Mouse (Mus musculus) midbrain, embryonic 14.5 days (tissue): ENCODE measurements at regions not wholly inside any gene's neighbourhood (a gene's known extent, or its start where the extent isn't known, plus 50 kb on each side); places are given as distances from the start of the nearest gene placed in this dataset.
"Not testable (repeated sequence)": the region's sequence is repeated elsewhere in the genome, so short reads cannot be mapped to it uniquely, and the experiment has no call there.

Experiments used
- ATAC-seq: fragments of 200-750 bp; cut with Nextera tagmentation; 2 replicates; pipeline ENCODE4 v1.8.0; 2017; ENCODE audit warnings: moderate number of reproducible peaks, moderate library complexity; ENCODE audit not compliant: low FRiP score, low TSS enrichment
- DNase-seq: peaks from one replicate; pipeline ENCODE4 v3.0.0-alpha.2; 2015
- H3K27ac ChIP-seq: fragments of 300-500 bp; sonication (generic); replicated peaks from 2 replicates; pipeline ENCODE4 v1.5.1; 2014; ENCODE audit warnings: mild to moderate bottlenecking, low read depth, low read length, moderate library complexity
- H3K27me3 ChIP-seq: fragments of 300-500 bp; sonication (generic); 2 replicates; pipeline ENCODE4 v1.6.1; 2014; ENCODE audit warnings: low read length, control low read depth, mixed read lengths; ENCODE audit not compliant: control insufficient read depth, insufficient read depth
- H3K36me3 ChIP-seq: fragments of 300-500 bp; sonication (generic); 2 replicates; pipeline ENCODE4 v1.6.1; 2014; ENCODE audit warnings: low read length, control low read depth; ENCODE audit not compliant: control insufficient read depth, insufficient read depth
- H3K4me1 ChIP-seq: fragments of 300-500 bp; sonication (generic); 2 replicates; pipeline ENCODE4 v1.6.1; 2014; ENCODE audit warnings: mild to moderate bottlenecking, antibody characterized with exemption, low read length, control low read depth; ENCODE audit not compliant: control insufficient read depth, insufficient read depth
- H3K4me2 ChIP-seq: fragments of 300-500 bp; sonication (generic); 2 replicates; pipeline ENCODE4 v1.6.1; 2014; ENCODE audit warnings: mild to moderate bottlenecking, low read length, moderate library complexity
- H3K4me3 ChIP-seq: fragments of 300-500 bp; sonication (generic); replicated peaks from 2 replicates; pipeline ENCODE4 v1.5.1; 2014; ENCODE audit warnings: low read depth, low read length
- H3K9ac ChIP-seq: fragments of 300-500 bp; sonication (generic); replicated peaks from 2 replicates; pipeline ENCODE4 v1.6.1; 2014; ENCODE audit warnings: mild to moderate bottlenecking, low read length, moderate library complexity
- H3K9me3 ChIP-seq: fragments of 300-500 bp; sonication (generic); 2 replicates; pipeline ENCODE4 v1.6.1; 2016; ENCODE audit warnings: low read length, control low read depth, mixed read lengths; ENCODE audit not compliant: control insufficient read depth
- WGBS: fragments of 180-500 bp; shearing (Covaris S2); extraction: QIAGEN DNeasy Blood & Tissue Kit; methylation state at CpG from one replicate; pipeline ENCODE4 v1.1.7; 2014; 5-methylcytosine and 5-hydroxymethylcytosine counted together

DNA sequence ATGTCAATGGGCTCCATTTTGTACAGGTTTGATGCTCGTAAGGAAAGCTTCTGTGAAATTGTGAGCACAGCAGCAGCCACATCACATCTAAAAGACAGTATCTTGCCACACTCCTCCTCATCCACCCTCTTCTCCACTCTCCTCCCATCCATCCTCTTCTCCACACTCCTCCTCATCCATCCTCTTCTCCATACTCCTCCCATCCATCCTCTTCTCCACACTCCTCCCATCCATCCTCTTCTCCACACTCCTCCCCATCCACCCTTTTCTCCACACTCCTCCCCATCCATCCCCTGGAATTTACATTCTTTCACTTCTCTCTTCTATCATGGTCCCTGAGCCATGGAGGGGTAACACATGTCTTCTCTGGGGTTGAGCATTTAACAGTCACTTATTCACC, 116.7 kb upstream of the Dnajc1 start:
- DNase-seq (no peak), ATAC-seq (no peak)
- no peak overlapping the region for H3K4me3 ChIP-seq
- H3K4me2 ChIP-seq = no peak overlapping the region
- WGBS = 94% methylated on average over 1 of the region's 1 CpGs
- H3K9ac ChIP-seq = no peak overlapping the region
- no peaks in the 10 kb centered on the region for H3K27me3 ChIP-seq
- no peaks in the 10 kb centered on the region for H3K4me1 ChIP-seq
- no peaks in the 10 kb centered on the region for H3K36me3 ChIP-seq
- no peaks in the 10 kb centered on the region for H3K9me3 ChIP-seq
- no peak overlapping the region for H3K27ac ChIP-seq

DNA sequence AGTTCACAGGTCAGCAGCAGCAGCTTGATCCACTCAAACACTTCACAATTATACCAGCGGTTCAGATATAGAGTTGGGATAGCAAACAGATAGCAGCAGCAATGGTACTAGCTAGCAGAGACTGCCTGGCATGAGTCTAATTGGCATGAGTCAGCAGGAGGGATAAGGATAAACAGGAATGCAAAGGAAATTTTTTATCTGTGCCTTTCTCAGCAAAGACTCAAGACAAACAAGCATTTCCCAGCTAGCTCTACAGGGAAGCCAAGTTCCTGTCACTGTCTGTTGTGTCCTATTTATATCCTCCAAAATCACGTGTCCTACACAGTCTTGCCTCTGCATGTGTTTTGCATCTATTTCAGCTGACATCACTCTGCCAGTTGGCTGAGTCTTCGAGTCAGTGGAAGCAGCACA, 80.7 kb upstream of the Dnajc1 start:
- H3K27ac ChIP-seq = no peak overlapping the region
- no peaks in the 10 kb centered on the region for H3K27me3 ChIP-seq
- H3K4me2 ChIP-seq = no peak overlapping the region
- no peak overlapping the region for H3K9ac ChIP-seq
- no peaks in the 10 kb centered on the region for H3K9me3 ChIP-seq
- no peaks in the 10 kb centered on the region for H3K4me1 ChIP-seq
- WGBS = 76% methylated on average over 3 of the region's 3 CpGs
- peak; percentile 5 for DNase-seq
- ATAC-seq = no peak
- H3K36me3 ChIP-seq = no peaks in the 10 kb centered on the region
- H3K4me3 ChIP-seq = no peak overlapping the region

DNA sequence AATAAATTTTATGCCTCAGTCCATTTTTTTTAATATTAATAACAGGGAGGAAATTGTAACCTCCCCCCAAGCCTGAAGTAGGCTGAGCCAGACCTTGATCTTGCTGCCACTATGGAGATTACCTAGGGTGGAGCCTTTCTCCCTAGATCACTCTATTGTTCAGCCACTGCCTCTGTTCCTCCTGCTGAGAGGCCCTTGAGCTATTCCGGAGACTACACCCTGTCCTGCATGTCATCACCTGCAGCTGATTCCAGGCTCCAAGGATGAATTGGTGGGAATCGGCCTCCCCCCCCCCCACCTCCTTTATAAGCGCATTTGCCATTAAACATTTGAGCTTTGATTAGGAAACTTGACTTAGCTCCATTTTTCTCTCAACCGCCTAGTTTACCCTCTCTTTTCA, 68.3 kb upstream of the Dnajc1 start:
- Histone ChIP-seq H3K9me3 (no peaks in the 10 kb centered on the region), H3K27ac (no peak overlapping the region), H3K9ac (no peak overlapping the region), H3K36me3 (no peaks in the 10 kb centered on the region), H3K4me1 (no peaks in the 10 kb centered on the region), H3K4me3 (no peak overlapping the region), H3K4me2 (no peak overlapping the region), H3K27me3 (no peaks in the 10 kb centered on the region)
- 96% methylated on average over 4 of the region's 4 CpGs for WGBS
- DNase-seq (no peak), ATAC-seq (no peak)

DNA sequence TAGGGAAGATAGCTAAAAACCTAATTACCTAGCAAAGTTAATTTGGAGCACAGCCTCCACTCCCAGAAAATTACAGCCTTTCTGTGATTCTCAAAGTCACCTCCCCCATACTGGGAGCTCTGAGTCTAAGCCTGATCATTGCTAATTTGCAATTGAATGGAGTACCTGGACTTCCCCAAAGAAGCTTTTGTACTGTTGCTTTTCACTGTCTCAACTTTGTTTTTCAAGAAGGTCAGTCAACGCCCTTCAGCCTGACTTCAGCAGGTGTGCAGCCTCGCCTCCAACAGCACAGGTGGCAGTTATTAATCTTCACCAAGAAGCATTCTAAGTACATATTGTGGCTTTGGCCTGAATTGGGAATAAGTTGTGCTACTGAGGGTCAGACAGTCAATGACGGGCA, 67.7 kb upstream of the Dnajc1 start:
- H3K27me3 ChIP-seq, H3K4me1 ChIP-seq, ATAC-seq, H3K9me3 ChIP-seq, H3K4me2 ChIP-seq, H3K4me3 ChIP-seq, DNase-seq, H3K36me3 ChIP-seq, H3K27ac ChIP-seq, H3K9ac ChIP-seq: not testable (repeated sequence)
- 77% methylated on average over 3 of the region's 3 CpGs for WGBS

DNA sequence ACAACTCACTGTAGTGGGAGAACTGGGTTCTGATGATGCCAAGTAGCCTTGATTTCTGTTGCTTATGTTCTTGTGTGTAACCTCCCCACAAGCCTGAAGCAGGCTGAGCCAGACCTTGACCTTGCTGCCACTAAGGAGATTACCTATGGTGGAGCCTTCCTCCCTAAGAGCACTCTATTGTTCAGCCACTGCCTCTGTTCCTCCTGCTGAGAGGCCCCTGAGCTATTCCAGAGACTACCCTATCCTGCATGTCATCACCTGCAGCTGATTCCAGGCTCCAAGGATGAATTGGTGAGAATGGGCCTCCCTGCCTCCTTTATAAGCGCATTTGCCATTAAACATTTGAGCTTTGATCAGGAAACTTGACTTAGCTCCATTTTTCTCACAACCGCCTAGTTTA, 60.8 kb upstream of the Dnajc1 start:
- not testable (repeated sequence) for H3K4me2 ChIP-seq, H3K27ac ChIP-seq, H3K4me3 ChIP-seq, H3K4me1 ChIP-seq, H3K27me3 ChIP-seq, ATAC-seq, H3K9me3 ChIP-seq, DNase-seq, H3K36me3 ChIP-seq, H3K9ac ChIP-seq
- 27% methylated on average over 2 of the region's 2 CpGs for WGBS

DNA sequence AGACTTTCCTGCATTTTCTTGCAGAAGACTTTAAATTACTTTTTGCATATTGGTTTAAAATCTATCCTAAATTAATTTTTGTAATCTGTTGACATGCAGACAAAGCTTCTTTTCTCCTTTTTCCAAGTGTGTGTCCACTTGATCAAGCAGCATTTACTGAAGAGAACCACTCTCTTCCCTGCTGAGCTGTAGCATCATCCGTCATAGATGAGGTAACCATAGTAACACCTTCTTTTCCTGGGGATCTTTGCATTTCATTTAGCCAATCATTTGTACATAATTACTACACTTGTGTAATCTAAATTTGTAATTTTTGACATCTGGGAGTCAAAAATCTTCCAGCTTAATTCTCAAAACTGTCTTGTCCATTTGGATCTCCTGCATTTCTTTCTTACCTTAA, 53.2 kb upstream of the Dnajc1 start:
- DNase-seq = peak; percentile 30
- H3K36me3 ChIP-seq = no peaks in the 10 kb centered on the region
- no peak overlapping the region for H3K4me3 ChIP-seq
- H3K4me2 ChIP-seq = no peak overlapping the region
- no peak for ATAC-seq
- H3K9me3 ChIP-seq = no peaks in the 10 kb centered on the region
- no peak overlapping the region for H3K27ac ChIP-seq
- no peaks in the 10 kb centered on the region for H3K4me1 ChIP-seq
- no peaks in the 10 kb centered on the region for H3K27me3 ChIP-seq
- H3K9ac ChIP-seq = no peak overlapping the region
- WGBS = 5% methylated on average over 1 of the region's 1 CpGs
